Mouse (Mus musculus) neural tube, embryonic 14.5 days (tissue): ENCODE data around the gene Mkks. TPM values are rescaled to one million over a fixed set of nuclear protein-coding genes. Genes with fewer than 3 reads are reported as not detected.

Experiments used
- ATAC-seq: fragments of 200-750 bp; cut with Nextera tagmentation; 2 replicates; pipeline ENCODE4 v1.8.0; 2017; ENCODE audit warnings: low read depth, mild to moderate bottlenecking, moderate TSS enrichment, moderate library complexity
- H3K27ac ChIP-seq: fragments of 300-500 bp; sonication (generic); 2 replicates; pipeline ENCODE4 v1.5.1; 2014; ENCODE audit warnings: low read depth, mild to moderate bottlenecking, control low read depth, low read length, moderate library complexity, mixed read lengths
- H3K27me3 ChIP-seq: fragments of 300-500 bp; sonication (generic); 2 replicates; pipeline ENCODE4 v1.6.1; 2014; ENCODE audit warnings: low read length; ENCODE audit not compliant: control insufficient read depth, insufficient read depth
- H3K36me3 ChIP-seq: fragments of 300-500 bp; sonication (generic); 2 replicates; pipeline ENCODE4 v1.6.1; 2014; ENCODE audit warnings: low read length, mixed read lengths; ENCODE audit not compliant: control insufficient read depth, insufficient read depth
- H3K4me1 ChIP-seq: fragments of 300-500 bp; sonication (generic); 2 replicates; pipeline ENCODE4 v1.6.1; 2014; ENCODE audit warnings: low read length; ENCODE audit not compliant: control insufficient read depth, insufficient read depth
- H3K4me2 ChIP-seq: fragments of 300-500 bp; sonication (generic); 2 replicates; pipeline ENCODE4 v1.6.1; 2014; ENCODE audit warnings: mild to moderate bottlenecking, low read depth, low read length, control low read depth
- H3K4me3 ChIP-seq: fragments of 300-500 bp; sonication (generic); 2 replicates; pipeline ENCODE4 v1.5.1; 2014; ENCODE audit warnings: low read depth, low read length, control low read depth, mixed read lengths
- H3K9ac ChIP-seq: fragments of 300-500 bp; sonication (generic); replicated peaks from 2 replicates; pipeline ENCODE4 v1.6.1; 2014; ENCODE audit warnings: low read depth, mild to moderate bottlenecking, control low read depth, low read length, mixed read lengths
- H3K9me3 ChIP-seq: fragments of 300-500 bp; sonication (generic); 2 replicates; pipeline ENCODE4 v1.6.1; 2016; ENCODE audit warnings: low read length; ENCODE audit not compliant: control insufficient read depth
- WGBS: fragments of 180-500 bp; shearing (Covaris S2); extraction: QIAGEN DNeasy Blood & Tissue Kit; methylation state at CpG from one replicate; pipeline ENCODE4 v1.1.7; 2014; 5-methylcytosine and 5-hydroxymethylcytosine counted together
- polyA plus RNA-seq: library from polyadenylated mRNA; unstranded; fragments of >200 nt; fragmentation: Nextera tagmentation; extraction: Ambion mirVana; gene quantifications from 2 replicates; pipeline ENCODE4 v1.2.1, GENCODE M21; 2014

Gene Mkks
- polyA plus RNA-seq, 1 experiment from 2014 or later: 14.0 TPM

DNA sequence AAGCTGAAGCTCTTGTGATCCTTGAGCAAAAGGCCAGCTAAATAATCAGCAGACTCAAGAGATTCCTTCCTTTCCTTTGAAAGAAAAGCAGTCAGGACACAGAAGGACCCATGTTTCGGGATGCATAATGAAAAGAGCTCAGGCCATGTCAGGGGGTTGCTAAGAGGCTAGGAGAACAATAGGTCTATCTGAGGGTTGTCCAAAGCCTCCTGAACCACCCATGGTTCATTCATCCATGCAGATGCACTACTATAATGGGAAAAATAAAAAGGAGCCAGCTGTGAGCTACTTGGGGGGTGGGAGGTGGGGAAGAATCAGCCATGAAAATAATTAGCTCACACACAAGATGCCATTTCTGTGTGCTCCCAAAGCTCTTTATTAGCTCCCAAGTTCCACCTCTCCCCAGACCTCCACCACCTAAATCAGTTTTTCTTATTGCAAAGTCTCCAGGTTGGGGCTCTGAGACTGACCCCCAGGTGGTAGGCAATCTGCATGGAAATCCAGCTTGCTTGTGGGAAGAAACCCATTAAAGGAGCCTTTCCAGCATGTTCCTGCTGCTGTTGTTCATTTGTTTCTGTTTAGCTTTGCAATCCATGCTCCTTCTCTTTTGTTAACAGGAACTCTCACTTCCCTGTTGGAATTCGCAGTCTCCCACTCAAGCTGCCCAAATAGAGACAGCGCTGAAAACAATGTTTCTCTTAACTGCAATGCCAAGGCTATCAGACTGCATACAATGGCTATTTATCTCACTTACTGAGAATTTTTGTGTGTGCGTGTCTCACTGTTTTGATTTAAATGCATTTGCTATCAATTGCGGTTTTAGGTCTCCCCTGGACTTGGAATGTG, 36.4 kb downstream of the Mkks start:
- Histone ChIP-seq H3K27me3 (no peaks in the 10 kb centered on the region), H3K4me3 (no peak overlapping the region), H3K27ac (peak overlapping the region; percentile 4; the same call in 1 of the 2 replicates), H3K9me3 (no peaks in the 10 kb centered on the region), H3K36me3 (no peaks in the 10 kb centered on the region), H3K4me1 (no peaks in the 10 kb centered on the region), H3K4me2 (no peak overlapping the region), H3K9ac (no peak overlapping the region)
- WGBS: 14% methylated on average over 5 of the region's 5 CpGs
- ATAC-seq: no peak

DNA sequence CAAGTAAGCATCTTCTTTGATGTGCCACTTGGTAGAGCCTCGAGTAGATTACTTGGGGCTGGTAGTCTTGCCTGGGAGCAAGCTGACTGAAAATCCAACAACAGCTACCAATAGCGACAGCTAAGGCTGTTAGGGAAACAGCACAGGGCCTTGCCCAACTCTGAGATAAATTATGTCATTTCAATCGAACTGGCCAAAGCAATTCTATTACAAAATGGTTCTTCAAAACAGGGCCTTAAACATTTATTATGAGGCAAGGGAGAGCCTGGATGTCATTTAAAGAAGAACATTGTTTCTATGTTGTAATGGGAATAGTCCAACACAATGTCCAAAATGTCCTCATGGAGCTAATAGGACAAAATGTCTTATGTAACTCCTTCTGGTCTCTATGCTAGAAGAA, 40.8 kb downstream of the Mkks start:
- 73% methylated on average over 3 of the region's 3 CpGs for WGBS

GRCm38 (mm10) chr2:136837994-136838393, 53.2 kb downstream of the Mkks start:
- no peak overlapping the region for H3K9ac ChIP-seq
- no peak overlapping the region for H3K27ac ChIP-seq
- 59% methylated on average over 1 of the region's 1 CpGs for whole genome bisulfite sequencing
- H3K27me3 ChIP-seq: no peaks in the 10 kb centered on the region
- ATAC-seq: no peak
- H3K4me3 ChIP-seq: no peak overlapping the region
- no peaks in the 10 kb centered on the region for H3K4me1 ChIP-seq
- no peaks in the 10 kb centered on the region for H3K9me3 ChIP-seq
- H3K4me2 ChIP-seq: no peak overlapping the region
- no peaks in the 10 kb centered on the region for H3K36me3 ChIP-seq

More for the DNA sequence above, 40.8 kb downstream of the Mkks start:
- ATAC-seq: no peak
- no peak overlapping the region for H3K4me3 ChIP-seq
- no peaks in the 10 kb centered on the region for H3K27me3 ChIP-seq
- no peak overlapping the region for H3K4me2 ChIP-seq
- no peaks in the 10 kb centered on the region for H3K9me3 ChIP-seq
- no peaks in the 10 kb centered on the region for H3K36me3 ChIP-seq
- no peaks in the 10 kb centered on the region for H3K4me1 ChIP-seq
- no peak overlapping the region for H3K9ac ChIP-seq
- H3K27ac ChIP-seq: no peak overlapping the region

DNA sequence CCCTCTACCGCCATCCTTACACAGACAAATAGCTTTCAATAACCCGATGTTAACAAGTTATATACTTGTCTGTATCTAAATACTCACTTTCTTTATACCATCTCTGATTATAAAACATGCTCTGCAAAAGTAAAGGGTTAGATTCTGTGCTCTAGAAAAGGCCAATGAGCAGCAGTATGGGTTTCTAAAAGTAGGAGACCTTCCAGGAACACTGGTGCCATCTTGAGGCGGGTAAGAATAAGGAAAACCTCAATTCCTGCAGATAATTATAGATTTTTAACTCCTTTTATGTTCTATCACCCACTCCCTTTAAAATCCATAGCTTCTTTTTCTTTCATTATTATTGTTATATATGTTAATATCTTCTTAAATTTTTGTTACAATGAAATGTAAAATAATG, 55.3 kb downstream of the Mkks start:
- H3K9ac ChIP-seq: no peak overlapping the region
- H3K27ac ChIP-seq: no peak overlapping the region
- H3K27me3 ChIP-seq: no peaks in the 10 kb centered on the region
- no peaks in the 10 kb centered on the region for H3K36me3 ChIP-seq
- ATAC-seq: no peak
- no peaks in the 10 kb centered on the region for H3K9me3 ChIP-seq
- 68% methylated on average over 3 of the region's 3 CpGs for WGBS
- no peak overlapping the region for H3K4me3 ChIP-seq
- H3K4me2 ChIP-seq: no peak overlapping the region
- no peaks in the 10 kb centered on the region for H3K4me1 ChIP-seq

DNA sequence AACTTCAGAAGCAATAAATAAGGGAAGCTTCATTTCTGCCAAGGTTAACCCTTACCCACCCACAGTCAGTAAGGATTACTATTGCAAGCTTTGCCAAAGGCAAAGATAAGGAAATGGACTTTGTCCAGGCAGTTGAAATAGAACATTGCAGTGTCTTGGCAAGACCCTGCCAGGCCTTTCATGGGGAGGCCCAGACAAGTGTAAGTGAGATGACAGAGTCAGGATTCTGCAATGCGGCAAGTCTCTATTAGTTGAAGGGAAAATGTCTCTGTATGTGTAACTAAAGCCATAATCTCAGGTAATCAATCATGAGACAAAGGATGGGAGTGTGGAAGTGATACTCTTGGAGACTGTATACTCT, 56.5 kb downstream of the Mkks start:
- Histone ChIP-seq H3K4me2 (no peak overlapping the region), H3K27ac (no peak overlapping the region), H3K27me3 (no peaks in the 10 kb centered on the region), H3K4me3 (no peak overlapping the region), H3K9ac (no peak overlapping the region), H3K36me3 (no peaks in the 10 kb centered on the region), H3K4me1 (no peaks in the 10 kb centered on the region), H3K9me3 (no peaks in the 10 kb centered on the region)
- 97% methylated on average over 1 of the region's 1 CpGs for WGBS
- ATAC-seq: no peak

GRCm38 (mm10) chr2:136833976-136834714, 57.0 kb downstream of the Mkks start:
- Histone ChIP-seq H3K9me3 (no peaks in the 10 kb centered on the region), H3K27ac (no peak overlapping the region), H3K27me3 (no peaks in the 10 kb centered on the region), H3K4me1 (no peaks in the 10 kb centered on the region), H3K9ac (no peak overlapping the region), H3K36me3 (no peaks in the 10 kb centered on the region), H3K4me3 (no peak overlapping the region), H3K4me2 (no peak overlapping the region)
- WGBS: 87% methylated on average over 3 of the region's 3 CpGs
- no peak for ATAC-seq

- Histone ChIP-seq H3K27me3 (no peaks in the 10 kb centered on the region), H3K9me3 (no peaks in the 10 kb centered on the region), H3K4me1 (no peaks in the 10 kb centered on the region), H3K4me3 (no peak overlapping the region), H3K27ac (no peak overlapping the region), H3K9ac (no peak overlapping the region), H3K4me2 (no peak overlapping the region), H3K36me3 (no peaks in the 10 kb centered on the region)
- WGBS: 78% methylated on average over 3 of the region's 3 CpGs
- ATAC-seq: no peak
Measured at GRCm38 (mm10) chr2:136832936-136833335, 58.3 kb downstream of the Mkks start.

DNA sequence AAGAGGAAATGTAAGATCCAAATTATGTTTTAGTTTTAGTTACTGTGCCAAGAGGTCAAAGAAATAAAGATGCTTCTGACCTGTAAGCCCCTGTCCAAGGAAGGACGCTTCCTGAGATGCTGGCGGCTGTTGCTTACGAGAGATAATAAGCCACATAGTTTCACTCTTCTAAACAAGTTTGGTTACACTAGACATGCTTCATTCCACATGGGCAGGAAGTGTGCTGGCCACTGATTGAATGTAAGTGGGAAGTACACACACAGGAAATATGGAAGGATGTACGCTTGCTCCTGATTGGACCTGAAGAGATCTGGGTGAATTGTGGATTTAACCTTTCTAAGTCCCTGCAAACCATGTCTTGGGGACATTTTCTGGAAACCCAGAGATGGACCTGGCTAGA, 63.6 kb downstream of the Mkks start:
- H3K36me3 ChIP-seq: no peaks in the 10 kb centered on the region
- no peak for ATAC-seq
- 92% methylated on average over 4 of the region's 4 CpGs for WGBS
- H3K27ac ChIP-seq: no peak overlapping the region
- no peak overlapping the region for H3K4me2 ChIP-seq
- H3K9ac ChIP-seq: no peak overlapping the region
- no peaks in the 10 kb centered on the region for H3K4me1 ChIP-seq
- H3K9me3 ChIP-seq: no peaks in the 10 kb centered on the region
- H3K27me3 ChIP-seq: no peaks in the 10 kb centered on the region
- H3K4me3 ChIP-seq: no peak overlapping the region
